Mouse (Mus musculus) forebrain, embryonic 13.5 days (tissue): ENCODE results near the gene Kcnip3. TPM values are rescaled to one million over a fixed set of nuclear protein-coding genes. Genes with fewer than 3 reads are reported as not detected.

Experiments
- ATAC-seq: fragments of 200-750 bp; cut with Nextera tagmentation; 2 replicates; pipeline ENCODE4 v1.8.0; 2017
- H3K27ac ChIP-seq: fragments of 300-500 bp; sonication (generic); 2 replicates; pipeline ENCODE4 v1.5.1; 2015; ENCODE audit warnings: inconsistent platforms, mild to moderate bottlenecking, moderate library complexity
- H3K27me3 ChIP-seq: fragments of 300-500 bp; sonication (generic); 2 replicates; pipeline ENCODE4 v1.6.1; 2015; ENCODE audit warnings: mild to moderate bottlenecking, inconsistent platforms
- H3K36me3 ChIP-seq: fragments of 300-500 bp; sonication (generic); 2 replicates; pipeline ENCODE4 v1.6.1; 2015; ENCODE audit warnings: mild to moderate bottlenecking, inconsistent platforms; ENCODE audit not compliant: poor library complexity, severe bottlenecking
- H3K4me1 ChIP-seq: fragments of 300-500 bp; sonication (generic); 2 replicates; pipeline ENCODE4 v1.6.1; 2015; ENCODE audit warnings: inconsistent platforms
- H3K4me2 ChIP-seq: fragments of 300-500 bp; sonication (generic); 2 replicates; pipeline ENCODE4 v1.6.1; 2015; ENCODE audit warnings: inconsistent platforms, mild to moderate bottlenecking, moderate library complexity
- H3K4me3 ChIP-seq: fragments of 300-500 bp; sonication (generic); 2 replicates; pipeline ENCODE4 v1.5.1; 2015; ENCODE audit warnings: mild to moderate bottlenecking, inconsistent platforms
- H3K9ac ChIP-seq: fragments of 300-500 bp; sonication (generic); 2 replicates; pipeline ENCODE4 v1.6.1; 2015; ENCODE audit warnings: mild to moderate bottlenecking, inconsistent platforms
- H3K9me3 ChIP-seq: fragments of 300-500 bp; sonication (generic); replicated peaks from 2 replicates; pipeline ENCODE4 v1.6.1; 2016; ENCODE audit warnings: inconsistent platforms
- WGBS: fragments of 180-500 bp; shearing (Covaris S2); methylation state at CpG from one replicate; pipeline ENCODE4 v1.1.7; 2015; 5-methylcytosine and 5-hydroxymethylcytosine counted together
- polyA plus RNA-seq: library from polyadenylated mRNA; unstranded; fragments of >200 nt; fragmentation: Nextera tagmentation; extraction: Ambion mirVana; gene quantifications from 2 replicates; pipeline ENCODE4 v1.2.1, GENCODE M21; 2015

Kcnip3 gene
- polyA plus RNA-seq, 1 experiment from 2014 or later, result 5.2 TPM

- peaks cover 15% of the 10 kb centered on the region for H3K27me3 ChIP-seq
- no peaks in the 10 kb centered on the region for H3K4me1 ChIP-seq
- no peak for ATAC-seq
- 85% methylated on average over 9 of the region's 9 CpGs for WGBS
- H3K4me2 ChIP-seq, result no peak overlapping the region
- H3K9ac ChIP-seq, result no peak overlapping the region
- no peak overlapping the region for H3K27ac ChIP-seq
- H3K36me3 ChIP-seq, result no peaks in the 10 kb centered on the region
- no peaks in the 10 kb centered on the region for H3K9me3 ChIP-seq
- no peak overlapping the region for H3K4me3 ChIP-seq
Measured at GRCm38 (mm10) chr2:127453141-127453540, 68.8 kb downstream of the Kcnip3 start.

GRCm38 (mm10) chr2:127451748-127452147, 70.1 kb downstream of the Kcnip3 start:
- Histone ChIP-seq H3K4me3 (no peak overlapping the region), H3K9ac (no peak overlapping the region), H3K4me1 (no peaks in the 10 kb centered on the region), H3K4me2 (no peak overlapping the region), H3K9me3 (no peaks in the 10 kb centered on the region), H3K27ac (no peak overlapping the region), H3K36me3 (no peaks in the 10 kb centered on the region), H3K27me3 (peaks cover 18% of the 10 kb centered on the region)
- WGBS, result 63% methylated on average over 6 of the region's 6 CpGs
- ATAC-seq, result no peak

- peaks cover 18% of the 10 kb centered on the region for H3K27me3 ChIP-seq
- H3K4me3 ChIP-seq, result no peak overlapping the region
- H3K4me1 ChIP-seq, result 0 out of 2 replicates have a peak, but pooled peaks cover 2% of the 10 kb centered on the region
- no peak overlapping the region for H3K27ac ChIP-seq
- H3K36me3 ChIP-seq, result no peaks in the 10 kb centered on the region
- H3K4me2 ChIP-seq, result no peak overlapping the region
- H3K9me3 ChIP-seq, result no peaks in the 10 kb centered on the region
- H3K9ac ChIP-seq, result no peak overlapping the region
- no peak for ATAC-seq
- WGBS, result 45% methylated on average over 7 of the region's 7 CpGs
Measured at GRCm38 (mm10) chr2:127449691-127450090, 72.2 kb downstream of the Kcnip3 start.

DNA sequence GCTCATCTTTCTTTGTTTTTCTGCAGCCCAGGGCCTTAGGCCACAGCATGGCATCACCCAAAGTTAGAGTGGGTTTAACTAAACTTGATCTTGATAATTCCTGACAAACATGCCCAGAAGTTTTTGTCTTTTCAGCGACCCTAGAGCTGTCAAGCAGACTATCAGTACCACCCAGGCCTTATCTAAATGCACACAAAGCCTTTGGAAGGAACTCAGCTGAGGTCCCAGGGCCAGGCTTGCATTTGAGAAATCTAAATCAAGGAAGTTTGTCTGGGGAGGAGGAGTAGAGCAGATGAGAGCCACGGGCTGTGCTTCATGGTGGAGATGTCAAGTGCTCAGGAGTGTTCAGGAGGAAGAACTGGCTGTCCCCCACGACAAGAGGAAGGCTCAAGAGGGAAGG, 75.0 kb downstream of the Kcnip3 start:
- Histone ChIP-seq H3K27ac (no peak overlapping the region), H3K4me1 (peaks cover 18% of the 10 kb centered on the region), H3K4me3 (no peak overlapping the region), H3K36me3 (no peaks in the 10 kb centered on the region), H3K27me3 (peaks cover 7% of the 10 kb centered on the region; the same call in 1 of the 2 replicates), H3K9me3 (no peaks in the 10 kb centered on the region), H3K4me2 (no peak overlapping the region), H3K9ac (no peak overlapping the region)
- no peak for ATAC-seq
- 66% methylated on average over 3 of the region's 3 CpGs for WGBS

DNA sequence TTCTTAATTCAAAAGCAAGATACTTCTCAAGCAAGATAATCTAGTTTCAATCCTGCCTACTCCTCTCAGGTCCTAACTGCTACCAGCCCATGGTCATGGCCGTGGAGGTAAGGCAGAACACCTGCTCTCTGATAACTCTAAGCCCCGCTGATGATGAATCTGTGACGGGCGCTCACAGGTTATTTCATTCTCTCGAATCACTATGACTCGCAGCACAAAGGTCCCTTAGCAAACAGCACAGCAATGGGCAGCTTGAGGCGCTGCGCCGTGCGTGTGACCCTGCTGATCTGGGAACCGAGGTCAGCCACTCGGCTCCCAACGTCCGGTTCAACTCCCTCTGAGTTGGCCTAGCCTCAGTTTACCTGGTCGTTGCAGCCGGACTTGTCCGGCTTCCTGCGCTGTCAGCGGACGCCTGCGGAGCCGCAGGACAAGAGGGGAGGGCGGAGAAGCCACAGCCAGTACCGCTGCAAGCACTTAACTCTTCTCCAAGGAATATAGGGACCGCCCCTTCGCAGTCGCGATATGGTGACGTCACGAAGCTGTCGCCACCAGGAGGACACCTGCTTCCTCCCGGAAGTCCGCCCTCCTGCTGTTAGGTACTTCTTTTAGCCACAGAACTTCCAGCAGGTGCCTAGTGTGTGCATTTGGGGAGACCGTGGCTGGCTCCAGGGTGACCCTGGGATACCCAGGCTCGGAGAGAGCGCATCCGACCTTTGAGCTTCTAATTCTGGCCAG, 77.7 kb downstream of the Kcnip3 start, which contains the start of gene Fahd2a:
TSS of gene Fahd2a (minus strand) at position 511 of the 735 bp plus-strand sequence.
- H3K4me3 ChIP-seq, result peak within 1 kb of the TSS; percentile 66
- peak within 1 kb of the TSS; percentile 75 for H3K4me2 ChIP-seq
- peaks cover 12% of the 10 kb centered on the region for H3K36me3 ChIP-seq
- ATAC-seq, result peak; percentile 93
- WGBS, result 3% methylated on average over 37 of the region's 37 CpGs
- H3K9me3 ChIP-seq, result no peaks in the 10 kb centered on the region
- H3K27me3 ChIP-seq, result 0 out of 2 replicates have a peak, but pooled peaks cover 4% of the 10 kb centered on the region
- H3K4me1 ChIP-seq, result peaks cover 18% of the 10 kb centered on the region
- H3K9ac ChIP-seq, result peak within 1 kb of the TSS; percentile 75
- no peak within 1 kb of the TSS for H3K27ac ChIP-seq

GRCm38 (mm10) chr2:127437697-127438096, 84.2 kb downstream of the Kcnip3 start:
- Histone ChIP-seq H3K9ac (no peak overlapping the region), H3K27ac (no peak overlapping the region), H3K27me3 (no peaks in the 10 kb centered on the region), H3K36me3 (peaks cover 59% of the 10 kb centered on the region), H3K9me3 (no peaks in the 10 kb centered on the region), H3K4me2 (no peak overlapping the region), H3K4me3 (no peak overlapping the region), H3K4me1 (no peaks in the 10 kb centered on the region)
- WGBS, result 89% methylated on average over 5 of the region's 5 CpGs
- ATAC-seq, result no peak

GRCm38 (mm10) chr2:127435554-127435953, 86.3 kb downstream of the Kcnip3 start:
- WGBS, result 88% methylated on average over 2 of the region's 2 CpGs

GRCm38 (mm10) chr2:127435135-127435534, 86.8 kb downstream of the Kcnip3 start:
- no peak for ATAC-seq
- H3K9ac ChIP-seq, result no peak overlapping the region
- H3K4me2 ChIP-seq, result no peak overlapping the region
- H3K4me3 ChIP-seq, result no peak overlapping the region
- WGBS, result 41% methylated on average over 2 of the region's 2 CpGs
- H3K36me3 ChIP-seq, result peaks cover 56% of the 10 kb centered on the region
- no peaks in the 10 kb centered on the region for H3K9me3 ChIP-seq
- no peaks in the 10 kb centered on the region for H3K27me3 ChIP-seq
- no peak overlapping the region for H3K27ac ChIP-seq
- H3K4me1 ChIP-seq, result no peaks in the 10 kb centered on the region

More at GRCm38 (mm10) chr2:127435554-127435953, 86.3 kb downstream of the Kcnip3 start:
- H3K27ac ChIP-seq, result no peak overlapping the region
- H3K4me2 ChIP-seq, result no peak overlapping the region
- no peaks in the 10 kb centered on the region for H3K4me1 ChIP-seq
- H3K4me3 ChIP-seq, result no peak overlapping the region
- H3K9ac ChIP-seq, result no peak overlapping the region
- ATAC-seq, result no peak
- no peaks in the 10 kb centered on the region for H3K27me3 ChIP-seq
- peaks cover 59% of the 10 kb centered on the region for H3K36me3 ChIP-seq
- no peaks in the 10 kb centered on the region for H3K9me3 ChIP-seq

DNA sequence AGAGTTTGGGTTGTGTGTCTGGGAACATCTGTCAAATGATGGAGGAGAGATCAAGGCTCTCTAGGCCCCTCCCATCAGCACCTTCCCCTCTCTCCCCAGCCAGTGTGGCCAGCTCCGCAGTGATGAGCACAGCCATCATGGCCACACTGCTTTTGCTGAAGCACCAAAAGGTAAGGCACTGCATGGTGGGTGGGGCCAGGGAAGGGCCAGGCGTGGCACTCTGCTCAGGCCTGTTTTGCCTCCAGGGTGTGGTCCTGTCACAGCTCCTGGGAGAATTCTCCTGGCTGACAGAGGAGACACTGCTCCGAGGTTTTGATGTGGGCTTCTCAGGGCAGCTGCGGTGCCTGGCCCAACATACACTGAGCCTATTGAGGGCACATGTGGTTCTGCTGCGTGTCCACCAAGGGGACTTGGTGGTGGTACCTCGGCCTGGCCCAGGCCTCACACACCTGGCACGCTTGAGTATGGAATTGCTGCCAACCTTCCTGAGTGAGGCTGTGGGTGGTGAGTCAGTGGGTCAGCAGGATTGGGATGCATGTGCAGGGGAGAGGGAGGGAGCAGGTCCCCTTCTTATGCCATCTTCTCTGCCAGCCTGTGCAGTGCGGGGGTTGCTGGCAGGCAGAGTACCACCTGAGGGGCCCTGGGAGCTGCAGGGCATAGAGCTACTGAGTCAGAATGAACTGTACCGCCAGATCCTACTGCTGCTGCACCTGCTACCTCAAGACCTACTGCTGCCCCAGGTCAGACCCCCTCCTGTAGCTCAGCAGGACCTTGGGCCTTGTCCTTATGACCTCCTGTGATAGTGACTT, 88.2 kb downstream of the Kcnip3 start:
- Histone ChIP-seq H3K27me3 (no peaks in the 10 kb centered on the region; the same call in 1 of the 2 replicates), H3K27ac (no peak overlapping the region), H3K4me1 (no peaks in the 10 kb centered on the region), H3K9me3 (no peaks in the 10 kb centered on the region), H3K36me3 (peaks cover 42% of the 10 kb centered on the region), H3K4me2 (no peak overlapping the region), H3K9ac (no peak overlapping the region), H3K4me3 (no peak overlapping the region)
- ATAC-seq, result no peak
- WGBS, result 89% methylated on average over 9 of the region's 9 CpGs

DNA sequence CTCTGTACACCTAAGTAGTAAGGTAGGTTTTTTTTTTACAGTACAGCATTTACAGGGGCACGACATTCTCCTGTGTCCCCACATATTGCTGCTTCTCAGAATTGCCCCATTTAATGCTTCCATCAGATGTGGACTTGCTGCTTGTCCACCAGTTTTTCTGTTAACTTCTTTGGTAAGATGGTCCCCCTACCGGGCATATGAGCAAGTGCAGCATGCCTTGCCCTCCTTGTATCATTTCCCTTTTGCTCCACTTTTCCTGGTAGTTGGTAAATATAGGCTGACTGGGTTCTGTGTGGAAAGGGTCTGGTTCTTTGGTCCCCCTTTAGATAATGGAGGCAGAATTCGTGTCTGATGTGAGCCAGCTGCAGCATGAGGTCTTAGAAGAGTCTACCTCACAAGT, 91.7 kb downstream of the Kcnip3 start:
- no peak for ATAC-seq
- no peaks in the 10 kb centered on the region; the same call in 1 of the 2 replicates for H3K27me3 ChIP-seq
- no peak overlapping the region for H3K9ac ChIP-seq
- no peaks in the 10 kb centered on the region for H3K9me3 ChIP-seq
- H3K4me2 ChIP-seq, result no peak overlapping the region
- no peak overlapping the region for H3K27ac ChIP-seq
- H3K4me1 ChIP-seq, result no peaks in the 10 kb centered on the region
- 21% methylated on average over 3 of the region's 3 CpGs for WGBS
- no peak overlapping the region for H3K4me3 ChIP-seq
- H3K36me3 ChIP-seq, result peaks cover 17% of the 10 kb centered on the region

DNA sequence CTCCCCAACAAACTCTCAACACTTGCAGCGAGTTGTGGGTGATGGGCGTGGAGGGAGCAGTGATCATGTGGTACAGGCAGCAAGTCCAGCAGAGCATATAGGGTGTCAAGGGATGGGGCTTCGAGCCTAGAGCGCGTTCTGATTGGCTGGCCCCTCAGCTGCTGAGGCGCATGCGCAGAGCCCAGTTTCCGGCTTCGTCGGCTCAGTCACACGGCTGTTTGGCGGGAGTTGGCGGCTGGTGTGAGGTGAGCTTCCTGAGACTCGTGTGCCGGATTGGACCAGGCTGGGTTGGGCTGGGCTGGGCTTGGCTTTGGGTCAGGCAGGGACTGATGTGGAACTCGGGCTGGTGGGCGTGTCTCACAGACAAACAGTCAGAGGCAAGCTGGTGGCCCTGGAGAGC, 96.9 kb downstream of the Kcnip3 start, which contains the start of gene Gpat2:
TSS of gene Gpat2 (plus strand) at position 223 of the 400 bp plus-strand sequence.
- H3K4me1 ChIP-seq, result no peaks in the 10 kb centered on the region
- H3K27me3 ChIP-seq, result no peaks in the 10 kb centered on the region; the same call in 1 of the 2 replicates
- 86% methylated on average over 17 of the region's 17 CpGs for WGBS
- no peak within 1 kb of the TSS for H3K4me3 ChIP-seq
- H3K9me3 ChIP-seq, result peaks cover 3% of the 10 kb centered on the region; the same call in 1 of the 2 replicates
- no peak within 1 kb of the TSS for H3K4me2 ChIP-seq
- H3K27ac ChIP-seq, result no peak within 1 kb of the TSS
- H3K9ac ChIP-seq, result no peak within 1 kb of the TSS
- ATAC-seq, result no peak
- H3K36me3 ChIP-seq, result no peaks in the 10 kb centered on the region
